Mouse (Mus musculus): ENCODE results near the gene Bckdha.

Gene Bckdha

DNA sequence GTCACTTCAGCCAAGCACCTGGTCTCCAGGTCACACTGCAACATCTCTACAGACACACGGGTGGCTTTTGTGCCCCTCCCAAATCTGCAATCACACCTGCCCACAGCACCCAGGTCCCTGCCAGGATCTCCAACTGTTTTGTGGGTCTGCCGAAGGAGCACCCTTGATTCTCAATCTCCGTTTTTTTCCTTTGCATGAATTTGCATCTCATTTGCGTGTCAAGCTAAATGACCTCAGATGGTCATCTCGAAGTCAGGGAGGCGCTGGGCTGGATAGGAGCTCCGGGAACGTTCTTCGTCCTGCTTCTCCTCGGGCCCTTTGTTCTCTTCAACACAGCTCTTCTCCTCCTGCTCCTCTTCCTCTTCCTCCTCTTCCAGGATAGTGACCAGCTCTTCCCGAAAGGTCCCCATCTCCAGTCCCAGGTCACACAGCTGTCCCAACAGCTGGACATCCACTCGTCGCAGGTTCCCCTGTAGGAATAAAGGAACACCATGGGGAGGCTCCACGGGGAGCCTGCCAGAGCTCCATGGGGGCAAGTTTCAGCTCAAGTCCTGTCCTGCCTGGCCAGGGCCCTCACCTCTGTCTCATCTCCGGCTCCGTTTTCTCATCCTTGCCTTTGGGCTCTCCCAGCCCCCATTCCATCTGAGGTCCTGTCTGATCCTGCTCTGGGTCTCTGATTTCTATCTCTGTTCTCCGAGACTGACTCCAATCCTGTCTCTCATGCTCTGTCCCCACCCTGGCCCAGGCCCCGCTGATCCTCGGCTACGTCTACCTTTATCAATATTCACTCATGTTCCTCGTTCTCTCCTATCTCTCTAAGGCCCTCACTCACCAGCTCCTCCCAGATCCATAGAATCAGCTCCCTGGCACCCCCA is 43.7 kb downstream of the Bckdha start:
- in situ Hi-C loops (cut with MboI): no loop called here

DNA sequence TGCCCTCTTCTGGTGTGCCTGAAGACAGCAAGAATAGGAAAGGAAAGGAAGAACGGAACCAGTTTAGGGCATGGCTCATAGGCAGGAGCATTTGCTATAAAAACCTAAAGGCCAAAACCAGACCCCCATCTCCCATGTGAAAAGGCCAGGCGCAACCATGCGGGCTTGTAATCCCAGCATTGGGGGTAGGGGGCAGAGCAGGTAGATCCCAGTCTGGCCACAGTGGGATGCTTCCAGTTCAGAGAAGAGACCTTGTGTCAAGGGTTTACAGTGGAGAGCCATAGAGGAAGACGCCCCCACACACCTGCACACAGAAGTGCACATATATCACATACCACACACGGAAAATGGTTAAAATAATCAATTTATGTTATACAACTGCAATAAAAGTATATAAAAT is 44.7 kb downstream of the Bckdha start:
- in situ Hi-C loops (cut with MboI): no loop called here

DNA sequence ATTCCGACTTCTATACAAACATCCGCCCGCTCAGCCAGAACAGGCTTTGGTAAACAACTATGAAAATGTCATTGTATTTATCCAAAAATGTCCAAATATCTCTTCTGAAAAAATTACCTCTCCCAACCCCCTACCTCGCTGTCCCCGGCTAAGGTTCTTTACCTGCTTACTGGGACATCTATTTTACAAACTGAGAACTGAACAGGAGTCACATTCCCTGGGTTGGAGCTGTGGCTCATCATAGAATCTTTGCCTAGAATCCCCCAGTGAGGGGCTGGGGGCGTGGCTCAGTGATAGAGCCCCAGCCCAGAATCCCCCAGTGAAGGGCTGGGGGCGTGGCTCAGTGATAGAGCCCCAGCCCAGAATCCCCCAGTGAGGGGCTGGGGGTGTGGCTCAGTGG is 47.3 kb downstream of the Bckdha start:
- in situ Hi-C loops (cut with MboI): no loop called here

DNA sequence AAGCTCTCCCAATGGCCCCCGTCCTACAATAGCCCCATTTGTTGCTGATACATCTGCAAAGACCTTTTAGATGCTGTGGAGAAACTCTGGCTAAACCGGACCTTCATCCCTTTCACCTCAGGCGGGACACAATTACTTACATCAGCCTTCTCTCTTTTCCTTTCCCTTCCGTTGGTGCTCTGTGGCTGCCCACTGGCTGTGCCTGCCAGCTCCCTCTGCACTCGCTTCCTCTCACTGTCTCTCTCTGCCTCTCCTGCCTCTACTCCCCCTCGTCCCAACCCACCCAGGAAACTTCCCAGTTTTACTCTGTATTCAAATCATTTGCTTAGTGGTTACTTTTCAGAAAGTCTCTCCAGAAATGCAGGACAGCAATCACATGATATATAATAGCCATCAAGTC is 48.7 kb downstream of the Bckdha start:
- in situ Hi-C loops (cut with MboI): no loop called here

DNA sequence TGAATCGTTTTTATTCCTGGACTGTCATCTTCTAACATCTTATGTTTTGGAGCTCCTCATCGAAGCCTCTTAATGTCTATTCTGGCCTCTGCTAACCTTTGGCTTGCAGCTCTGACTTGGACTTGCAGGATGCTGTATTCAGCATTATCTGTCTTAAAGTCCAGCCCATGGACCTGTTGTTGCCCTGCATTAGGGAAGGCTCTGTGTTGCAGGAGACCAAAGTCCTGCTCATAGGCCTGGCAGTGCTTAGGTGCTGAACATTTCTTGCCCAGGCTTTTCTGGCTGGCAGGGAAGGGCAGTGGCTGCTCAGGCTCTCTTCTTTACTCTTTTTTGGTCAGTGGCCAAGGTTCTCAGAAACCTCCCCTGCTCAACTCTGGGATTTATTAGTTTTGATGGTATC is 51.6 kb downstream of the Bckdha start:
- in situ Hi-C loops (cut with MboI): no loop called here

DNA sequence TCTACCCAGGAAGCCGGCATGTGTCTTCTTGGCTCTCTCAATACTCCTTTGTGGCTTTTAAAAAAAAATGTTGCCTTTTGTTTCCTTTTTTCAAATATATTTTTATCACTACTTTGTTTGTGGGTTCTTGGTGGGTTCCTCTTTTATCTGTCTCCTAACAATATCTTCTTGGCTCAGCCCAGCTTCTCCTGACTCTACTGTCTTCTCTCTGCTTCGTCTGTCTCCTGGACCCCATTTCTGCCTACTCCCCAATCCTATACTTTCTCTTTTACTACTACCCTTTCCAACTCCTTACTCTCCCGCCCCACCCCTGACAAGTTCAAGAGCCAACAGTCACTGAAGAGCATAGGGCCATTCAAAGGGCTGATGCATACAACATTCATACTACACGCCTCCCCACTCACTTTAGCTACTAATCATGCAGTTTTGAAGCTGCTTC is 52.1 kb downstream of the Bckdha start:
- in situ Hi-C loops (cut with MboI): no loop called here

DNA sequence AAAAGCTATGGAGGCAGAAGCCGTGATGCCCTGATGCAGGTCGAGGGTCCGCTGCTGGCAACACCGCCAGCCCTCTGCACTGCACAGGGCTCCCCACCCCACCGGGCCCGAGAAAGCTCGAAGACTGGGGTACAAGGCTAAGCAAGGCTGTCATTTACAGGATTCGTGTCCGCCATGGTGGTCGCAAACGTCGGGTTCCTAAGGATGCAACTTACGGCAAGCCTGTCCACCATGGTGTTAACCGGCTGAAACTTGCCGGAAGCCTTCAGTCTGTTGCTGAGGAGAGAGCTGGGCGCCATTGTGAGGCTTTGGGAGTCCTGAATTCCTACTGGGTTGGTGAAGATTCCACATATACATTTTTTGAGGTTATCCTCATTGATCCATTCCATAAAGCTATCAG is 57.4 kb downstream of the Bckdha start:
- in situ Hi-C loops (cut with MboI): loop anchor here (5.0 kb wide), 1 partner anchor 174 kb away; no protein-coding TSS in a partner anchor

DNA sequence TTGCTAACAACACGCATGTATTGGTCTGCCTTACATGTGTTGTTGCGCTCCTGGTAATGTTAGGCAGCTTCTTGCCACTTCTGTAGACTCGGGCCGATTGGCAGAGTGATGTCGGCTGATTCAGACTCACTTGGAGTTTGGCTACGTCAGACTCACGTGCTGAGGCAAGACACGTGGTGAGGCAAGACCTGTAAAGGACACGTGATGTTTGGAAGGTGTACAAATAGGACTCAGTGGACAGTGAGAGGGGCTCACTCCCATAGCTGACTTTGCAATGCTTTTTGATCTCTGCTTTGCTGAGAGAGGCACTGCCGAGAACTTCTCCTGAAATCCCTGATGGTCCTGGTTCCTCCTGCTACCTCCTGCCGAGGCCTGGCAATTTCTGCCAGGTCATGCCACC is 58.1 kb downstream of the Bckdha start:
- in situ Hi-C loops (cut with MboI): loop anchor here (5.0 kb wide), 1 partner anchor 173 kb away; no protein-coding TSS in a partner anchor

DNA sequence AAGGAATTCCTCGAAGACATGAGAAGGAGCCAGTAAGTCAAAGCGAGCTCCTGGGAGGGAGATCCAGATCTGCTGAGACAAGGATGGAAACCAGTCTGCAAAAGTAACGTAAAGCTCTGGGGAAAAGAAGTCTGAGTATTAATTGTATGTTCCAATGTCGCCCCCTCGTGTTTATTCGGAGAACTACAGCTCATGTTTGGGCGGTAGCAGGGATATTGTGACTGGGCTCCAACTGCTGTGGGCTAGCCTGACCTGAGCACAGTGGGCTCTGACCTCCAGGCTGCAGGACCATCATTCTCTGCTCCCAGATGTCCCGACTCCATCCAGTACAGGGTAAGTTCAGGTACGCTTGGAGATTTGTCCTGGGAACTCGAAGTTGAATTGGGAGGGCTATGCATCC is 59.1 kb downstream of the Bckdha start:
- in situ Hi-C loops (cut with MboI): loop anchor here (5.0 to 10.0 kb wide), 2 partner anchors 115 to 172 kb away; no protein-coding TSS in a partner anchor

DNA sequence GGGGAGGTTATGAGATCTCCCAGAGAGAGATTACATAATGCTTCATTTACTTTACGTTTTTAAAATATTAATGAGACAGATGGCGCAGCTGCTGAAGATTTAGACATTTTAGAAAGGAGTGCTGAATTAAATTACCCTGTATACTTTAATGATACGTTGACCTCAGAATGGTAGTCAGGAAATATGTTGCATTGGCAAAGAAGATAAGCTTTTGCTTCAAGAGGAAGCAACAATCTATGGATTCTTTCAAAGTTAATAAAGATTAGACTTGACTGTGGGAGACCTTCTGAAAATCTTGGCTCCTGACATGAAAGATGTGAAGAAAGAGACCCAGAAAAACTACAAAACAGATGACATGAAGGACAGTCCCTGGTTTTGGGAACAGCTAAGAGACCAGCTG is 64.9 kb downstream of the Bckdha start:
- in situ Hi-C loops (cut with MboI): loop anchor here (10.0 kb wide), 1 partner anchor 109 kb away; no protein-coding TSS in a partner anchor

DNA sequence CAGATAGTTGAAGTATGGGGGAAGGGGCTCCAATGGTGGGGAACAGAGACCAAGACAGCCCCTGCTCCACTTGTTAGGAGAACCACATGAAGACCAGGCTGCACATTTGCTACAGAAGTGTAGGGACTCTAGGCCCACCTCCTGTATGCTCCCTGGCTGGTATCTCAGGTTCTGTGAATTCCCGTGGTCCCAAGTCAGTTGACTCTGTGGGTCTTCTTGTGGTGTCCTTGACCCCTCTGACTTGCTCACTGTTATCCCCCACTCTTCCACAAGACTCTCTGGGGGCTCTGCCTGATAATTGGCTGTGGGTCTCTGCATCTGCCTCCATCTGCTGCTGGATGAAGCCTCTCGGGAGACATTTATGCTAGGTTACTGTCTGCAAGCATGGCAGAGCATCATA is 67.6 kb downstream of the Bckdha start:
- in situ Hi-C loops (cut with MboI): loop anchor here (10.0 kb wide), 1 partner anchor 106 kb away; no protein-coding TSS in a partner anchor

DNA sequence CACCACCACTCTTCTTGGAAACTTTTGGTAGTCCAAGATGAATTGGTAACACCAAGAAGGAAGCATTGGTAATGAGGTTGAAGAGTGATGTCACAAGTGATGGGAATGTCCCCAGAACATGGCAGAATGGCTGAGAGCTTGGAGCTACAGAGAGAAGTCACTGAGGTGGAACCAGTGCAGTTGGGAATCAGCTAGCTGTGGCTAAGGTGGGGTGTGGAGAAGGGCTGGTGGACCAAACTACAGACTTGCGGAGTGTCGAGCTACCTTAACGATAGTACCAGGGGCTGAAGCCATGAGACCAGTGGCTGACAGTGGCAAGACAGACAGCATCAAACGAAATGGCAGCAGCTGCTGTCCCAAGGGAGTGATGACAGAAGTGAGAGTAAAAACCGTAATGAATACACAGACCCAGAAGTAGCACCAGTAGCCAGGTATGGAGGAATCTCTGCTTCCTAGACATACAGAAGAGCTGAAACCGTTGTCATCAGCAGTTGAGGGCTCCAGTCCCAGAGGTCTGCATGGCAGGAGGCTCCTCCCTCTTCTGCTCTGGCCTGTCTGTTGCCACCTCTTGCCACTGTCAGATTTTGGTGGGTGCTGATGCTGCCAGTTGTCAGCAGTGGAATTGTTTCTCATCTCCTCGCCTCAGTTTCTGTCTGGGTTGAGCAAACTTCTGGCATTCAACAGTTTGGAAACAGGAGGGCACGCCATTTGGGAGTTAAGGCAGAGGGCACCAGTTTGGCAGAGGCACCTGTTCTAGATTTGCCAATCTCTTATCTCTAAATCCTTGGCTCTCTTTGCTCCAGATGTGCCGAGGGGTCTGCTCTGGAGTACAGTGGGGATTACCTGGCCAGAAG is 73.2 kb downstream of the Bckdha start:
- in situ Hi-C loops (cut with MboI): no loop called here

DNA sequence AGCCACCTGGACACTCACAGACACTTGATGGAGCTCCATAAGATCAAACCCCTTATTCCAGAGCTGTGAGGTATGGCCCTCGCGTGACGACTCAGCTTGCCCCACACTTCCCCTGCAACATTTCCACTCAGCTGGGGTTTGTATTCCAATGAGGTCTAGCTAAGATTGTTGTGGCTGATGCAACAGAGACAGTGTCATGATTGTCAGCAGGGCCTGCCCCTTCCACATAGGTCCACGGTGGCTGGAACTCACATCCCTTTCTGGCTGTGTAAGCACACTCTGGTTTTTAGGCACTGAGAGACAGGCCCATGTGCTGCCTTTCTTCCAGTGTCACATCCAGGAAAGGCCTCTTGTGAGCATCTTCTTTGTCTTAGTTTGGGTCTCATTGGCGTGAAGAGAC is 74.1 kb downstream of the Bckdha start:
- in situ Hi-C loops (cut with MboI): no loop called here

DNA sequence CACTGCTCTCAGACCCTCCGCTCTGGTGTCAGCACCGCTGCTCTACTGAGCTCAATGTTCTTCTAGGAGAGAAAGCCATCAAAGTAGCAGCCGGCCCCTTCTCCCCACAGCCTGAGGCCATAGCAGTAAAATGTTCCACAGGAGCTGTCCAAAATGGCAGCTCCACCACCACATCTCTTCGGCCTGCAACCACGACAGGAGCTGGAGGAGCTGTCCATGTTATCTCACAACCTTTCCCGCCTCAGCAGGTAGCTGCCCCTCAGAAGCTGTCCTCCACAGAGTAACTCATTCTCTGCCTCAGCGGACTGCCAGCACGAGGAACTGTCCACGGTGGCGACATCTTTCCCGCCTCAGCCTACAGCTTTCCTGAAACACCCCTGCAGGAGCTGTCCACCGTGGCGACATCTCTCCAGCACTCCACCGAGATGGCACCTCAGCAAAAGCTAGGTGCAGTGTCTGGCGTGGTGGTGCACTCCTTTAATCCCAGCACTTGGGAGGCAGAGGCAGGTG is 76.4 kb downstream of the Bckdha start:
- in situ Hi-C loops (cut with MboI): no loop called here
